Comparison of ENCODE assay signal across 21 mouse cellular contexts in the genomic region with DNA sequence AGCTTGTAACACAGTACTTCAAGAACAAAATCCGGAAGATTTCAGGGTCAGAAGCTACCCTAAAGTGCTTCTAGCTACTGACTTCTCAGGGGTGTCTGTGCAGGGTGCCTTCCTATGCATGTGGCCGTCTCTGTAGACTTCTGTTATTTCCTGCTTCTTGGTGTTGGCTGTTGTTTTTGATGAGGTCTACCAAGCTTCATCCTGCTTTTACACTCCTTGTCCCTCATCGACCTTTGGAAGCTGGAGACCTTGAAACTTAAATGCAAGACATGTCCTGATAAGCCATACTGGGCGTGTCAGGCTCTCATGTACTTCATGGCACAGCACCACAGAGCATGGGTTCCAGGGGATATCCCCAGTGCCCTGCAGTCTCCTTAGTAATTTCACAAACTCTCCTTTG. TPM values are rescaled to one million over a fixed set of nuclear protein-coding genes. Genes with fewer than 3 reads are reported as not detected.
DNase-seq lines count a peak whose midpoint lies in the region; ATAC-seq and TF ChIP-seq lines count a peak whose summit lies in the region.
"Had no signal": no experiment of that assay in that cellular context is flagged by ENCODE, and none has a peak within 500 bp of the region (broad histone marks: within the 10 kb centered on the region; RNA-seq: fewer than 3 reads in every experiment).

No protein-coding gene starts in this region.

- no peak for ATAC-seq in frontal cortex, adult (ENCODE audit: low TSS enrichment)
- ATAC-seq: forebrain, postnatal 0 days; hindbrain, embryonic 16.5 days; Patski had no signal

- DNase-seq in thymus, adult 2 months: no peak
- DNase-seq in thymus, adult 18-20 months: no peak
- peak; percentile 29 for DNase-seq in T-cell, adult 2 months (ENCODE audit: low spot score)
- DNase-seq in naive thymus-derived CD4-positive, alpha-beta T cell, adult 2 months (ENCODE audit: low read depth): peak; percentile 59
- DNase-seq in adrenal gland, adult 2 months: no peak
- no peak for DNase-seq in spleen, postnatal 4 days (ENCODE audit: low spot score in 2 of 2)
- DNase-seq: adrenal gland, adult 8-10 months; cerebellum, adult 18-20 months; cerebellum, postnatal 14 days; forebrain, postnatal 0 days; gastrocnemius, postnatal 25 days; heart, adult 2 months; kidney, adult 18-20 months; lung, adult 18-20 months; lung, postnatal 14 days had no signal

- no peaks in the 10 kb centered on the region for H3K27me3 ChIP-seq in thymus, adult 2 months (ENCODE audit: control insufficient read depth, insufficient read depth, low read length)
- H3K27me3 ChIP-seq: neural tube, embryonic 15.5 days; Patski had no signal

- no peak for TF ChIP-seq POLR2A in thymus, adult 2 months (IDR thresholded peaks at IDR 0.05; ENCODE audit: control insufficient read depth, extremely low read depth, insufficient read depth, low read length, poor library complexity)

- no peak for TF ChIP-seq CTCF in thymus, adult 2 months (IDR thresholded peaks at IDR 0.05; ENCODE audit: borderline replicate concordance, control insufficient read depth, extremely low read depth, insufficient read depth, low read length, poor library complexity)

- H3K36me3 ChIP-seq in thymus, adult 2 months (ENCODE audit: control insufficient read depth, insufficient read depth, low read length): peaks cover 52% of the 10 kb centered on the region

- peak overlapping the region; percentile 32; the same call in 1 of the 2 replicates for H3K4me3 ChIP-seq in thymus, adult 2 months (ENCODE audit: control insufficient read depth, insufficient read depth, low read length)
- H3K4me3 ChIP-seq: heart, adult 2 months; hindbrain, embryonic 10.5 days; neural tube, embryonic 15.5 days had no signal

- 11% methylated on average over 4 of the region's 4 CpGs for WGBS in thymus, adult 2 months

- peaks cover 35% of the 10 kb centered on the region for H3K4me1 ChIP-seq in thymus, adult 2 months (replicated peaks; ENCODE audit: control insufficient read depth, insufficient read depth, low read length)
- H3K4me1 ChIP-seq: neural tube, embryonic 15.5 days had no signal

- peak overlapping the region; percentile 99 for H3K27ac ChIP-seq in thymus, adult 2 months (ENCODE audit: control insufficient read depth, insufficient read depth, low read length)
- H3K27ac ChIP-seq: heart, adult 2 months; hindbrain, embryonic 10.5 days; kidney, postnatal 0 days; neural tube, embryonic 15.5 days had no signal

RNA-seq across cellular contexts. Expression of a gene that starts 9.5 kb away (rescaled TPM):
- polyA plus RNA-seq in thymus, adult 2 months (2012; rRNA removed): 241 and 286 TPM in 2 replicates
- total RNA-seq in adrenal gland, adult 2 months (2021): 10 to 100 TPM; 37.3 to 53.9 TPM
- 24.5 and 29.4 TPM in 2 replicates for polyA plus RNA-seq in adrenal gland, adult 2 months (2012; rRNA removed)

RNA-seq across cellular contexts. Expression of a gene that starts 55.1 kb away (rescaled TPM):
- polyA plus RNA-seq in thymus, adult 2 months (2012; rRNA removed): 22.1 and 22.3 TPM in 2 replicates
- total RNA-seq in adrenal gland, adult 2 months (2021): 100 to 1,000 TPM; 120 to 128 TPM
- polyA plus RNA-seq in adrenal gland, adult 2 months (2012; rRNA removed): 12.6 and 12.7 TPM in 2 replicates

Comparison
In these comparisons a context has a peak if more than half of its experiments do, and no peak if none do; other contexts are left out.
1. DNase-seq: peak in T-cell, adult 2 months (single experiment) and naive thymus-derived CD4-positive, alpha-beta T cell, adult 2 months (single experiment); none in thymus, adult 2 months (single experiment), thymus, adult 18-20 months (0 of 2), adrenal gland, adult 2 months (single experiment) and spleen, postnatal 4 days (0 of 2).